Mouse (Mus musculus) heart, adult 8-10 months (tissue): ENCODE measurements around the gene Tmc8. TPM values are rescaled to one million over a fixed set of nuclear protein-coding genes. Genes with fewer than 3 reads are reported as not detected.
A peak's percentile ranks its signal among the peaks of the same experiment; 100 is the strongest.
"Not testable (repeated sequence)": the region's sequence is repeated elsewhere in the genome, so short reads cannot be mapped to it uniquely, and the experiment has no call there.

Source experiments
- DNase-seq: peaks from one replicate; pipeline ENCODE4 v3.0.0; 2022; ENCODE audit warnings: low spot score
- total RNA-seq, 4 experiments: library from RNA; stranded (reverse); gene quantifications; 2 replicates each; pipeline ENCODE4 v1.2.4; 2022

The Tmc8 gene
- total RNA-seq, 4 experiments from 2014 or later, result 2.3 to 4.4 (median 3.6) TPM

- DNase-seq, result no peak
These were observed 15.1 kb downstream of the Tmc8 start for GRCm38 (mm10) chr11:117796954-117797353.

- no peak for DNase-seq
These were observed 15.8 kb downstream of the Tmc8 start, which contains the start of gene 6030468B19Rik for GRCm38 (mm10) chr11:117797511-117798159. Gene 6030468B19Rik (plus strand): TSS chr11:117797660.

- no peak for DNase-seq
These were observed 16.3 kb downstream of the Tmc8 start for GRCm38 (mm10) chr11:117798160-117798541.

GRCm38 (mm10) chr11:117799174-117799573, 17.3 kb downstream of the Tmc8 start:
- no peak for DNase-seq

- no peak for DNase-seq
These were observed 18.2 kb downstream of the Tmc8 start for GRCm38 (mm10) chr11:117800038-117800437.

GRCm38 (mm10) chr11:117801650-117802049, 19.8 kb downstream of the Tmc8 start:
- no peak for DNase-seq

- DNase-seq, result no peak
These were observed 21.4 kb downstream of the Tmc8 start for GRCm38 (mm10) chr11:117803166-117803688.

GRCm38 (mm10) chr11:117806781-117807180, 24.9 kb downstream of the Tmc8 start:
- DNase-seq, result no peak

GRCm38 (mm10) chr11:117809407-117810311, 27.8 kb downstream of the Tmc8 start, which contains the start of the genes Gm20708 and Syngr2:
Gene Gm20708 (plus strand): TSS chr11:117809668.
Gene Syngr2 (plus strand): TSS chr11:117809668.
- peak; percentile 68 for DNase-seq

GRCm38 (mm10) chr11:117810401-117811046, 28.6 kb downstream of the Tmc8 start:
- peak; percentile 86 for DNase-seq

- no peak for DNase-seq
These were observed 32.0 kb downstream of the Tmc8 start for GRCm38 (mm10) chr11:117813867-117814266.

- DNase-seq, result no peak
These were observed 33.0 kb downstream of the Tmc8 start for GRCm38 (mm10) chr11:117814704-117815366.

GRCm38 (mm10) chr11:117815850-117816249, 34.0 kb downstream of the Tmc8 start:
- DNase-seq, result not testable (repeated sequence)

- DNase-seq, result no peak
These were observed 34.6 kb downstream of the Tmc8 start for GRCm38 (mm10) chr11:117816389-117816996.

- DNase-seq, result peak; percentile 74
These were observed 37.2 kb downstream of the Tmc8 start for GRCm38 (mm10) chr11:117819095-117819494.

- no peak for DNase-seq
These were observed 38.3 kb downstream of the Tmc8 start for GRCm38 (mm10) chr11:117820173-117820572.

GRCm38 (mm10) chr11:117821868-117822267, 40.0 kb downstream of the Tmc8 start:
- no peak for DNase-seq

GRCm38 (mm10) chr11:117822728-117823241, 40.9 kb downstream of the Tmc8 start:
- no peak for DNase-seq

- DNase-seq, result no peak
These were observed 41.5 kb downstream of the Tmc8 start for GRCm38 (mm10) chr11:117823411-117823810.
